Mouse (Mus musculus) small intestine, adult 2 months (tissue): ENCODE measurements around the gene Hist1h4f. TPM values are rescaled to one million over a fixed set of nuclear protein-coding genes. Genes with fewer than 3 reads are reported as not detected.
"Not testable (repeated sequence)": the region's sequence is repeated elsewhere in the genome, so short reads cannot be mapped to it uniquely, and the experiment has no call there.

Experiments used
- H3K27ac ChIP-seq: fragments of 200-500 bp; 2 replicates; pipeline ENCODE4 v1.5.1; 2012; ENCODE audit warnings: low read depth, low read length, control low read depth, inconsistent platforms; ENCODE audit not compliant: insufficient read depth
- H3K27me3 ChIP-seq: fragments of 200-500 bp; 2 replicates; pipeline ENCODE4 v1.6.1; 2012; ENCODE audit warnings: mild to moderate bottlenecking, moderate library complexity, low read length, inconsistent platforms; ENCODE audit not compliant: control insufficient read depth, insufficient read depth
- H3K36me3 ChIP-seq: fragments of 200-500 bp; 2 replicates; pipeline ENCODE4 v1.6.1; 2012; ENCODE audit warnings: mild to moderate bottlenecking, low read length, control low read depth, inconsistent platforms; ENCODE audit not compliant: control insufficient read depth, insufficient read depth
- H3K4me1 ChIP-seq: fragments of 200-500 bp; 2 replicates; pipeline ENCODE4 v1.6.1; 2012; ENCODE audit warnings: low read length, inconsistent platforms, mixed read lengths; ENCODE audit not compliant: control insufficient read depth, insufficient read depth, insufficient read length
- H3K4me3 ChIP-seq: fragments of 200-500 bp; 2 replicates; pipeline ENCODE4 v1.5.1; 2012; ENCODE audit warnings: low read depth, mild to moderate bottlenecking, control low read depth, inconsistent platforms, low read length, moderate library complexity
- CTCF ChIP-seq: fragments of 200-500 bp; IDR thresholded peaks from 2 replicates; pipeline ENCODE4 v1.5.1; 2012; ENCODE audit warnings: low read depth, mild to moderate bottlenecking, control low read depth, inconsistent platforms, low read length, moderate library complexity, mixed read lengths; ENCODE audit not compliant: insufficient replicate concordance, insufficient read length; ENCODE audit errors: extremely low read depth
- POLR2A ChIP-seq: fragments of 200-500 bp; IDR thresholded peaks from 2 replicates; pipeline ENCODE4 v1.6.1; 2012; ENCODE audit warnings: low read depth, mild to moderate bottlenecking, control low read depth, inconsistent platforms, low read length, moderate library complexity
- WGBS: fragments of 180-500 bp; shearing (Covaris S2); methylation state at CpG from one replicate; pipeline ENCODE4 v1.1.7; 2018; 5-methylcytosine and 5-hydroxymethylcytosine counted together
- polyA plus RNA-seq: library from polyadenylated mRNA; depleted of rRNA; stranded (reverse); fragments of >200 nt; gene quantifications from 2 replicates; pipeline ENCODE4 v1.2.3, GENCODE M21; 2012

The Hist1h4f gene
- polyA plus RNA-seq, 1 experiment = 13.6 TPM

- peaks cover 7% of the 10 kb centered on the region; the same call in 1 of the 2 replicates for H3K4me1 ChIP-seq
- H3K27me3 ChIP-seq = no peaks in the 10 kb centered on the region
- 84% methylated on average over 5 of the region's 5 CpGs for WGBS
- no peak overlapping the region for H3K4me3 ChIP-seq
- no peaks in the 10 kb centered on the region for H3K36me3 ChIP-seq
- H3K27ac ChIP-seq = no peak overlapping the region
- TF ChIP-seq CTCF = no peak
- TF ChIP-seq POLR2A = no peak
Observed at GRCm38 (mm10) chr13:23538249-23538648, 13.2 kb downstream of the Hist1h4f start.

GRCm38 (mm10) chr13:23537006-23537710, 14.3 kb downstream of the Hist1h4f start:
- H3K36me3 ChIP-seq = no peaks in the 10 kb centered on the region
- H3K27ac ChIP-seq = no peak overlapping the region
- H3K27me3 ChIP-seq = no peaks in the 10 kb centered on the region
- TF ChIP-seq POLR2A = no peak
- no peak for TF ChIP-seq CTCF
- WGBS = 54% methylated on average over 3 of the region's 3 CpGs
- H3K4me3 ChIP-seq = no peak overlapping the region
- peaks cover 7% of the 10 kb centered on the region; the same call in 1 of the 2 replicates for H3K4me1 ChIP-seq

- Histone ChIP-seq H3K36me3 (no peaks in the 10 kb centered on the region), H3K4me3 (no peak overlapping the region), H3K27ac (0 out of 2 replicates have a peak overlapping the region, but pooled peaks have one; percentile 11), H3K4me1 (peaks cover 7% of the 10 kb centered on the region; the same call in 1 of the 2 replicates), H3K27me3 (no peaks in the 10 kb centered on the region)
- TF ChIP-seq CTCF (no peak), POLR2A (no peak)
- WGBS = 15% methylated on average over 7 of the region's 7 CpGs
Observed at GRCm38 (mm10) chr13:23536076-23536822, 15.2 kb downstream of the Hist1h4f start.

GRCm38 (mm10) chr13:23535137-23536075, 16.0 kb downstream of the Hist1h4f start, which contains the start of gene Hist1h3g:
Gene Hist1h3g, plus strand, starts transcription at chr13:23535422.
- H3K27ac ChIP-seq = peak within 1 kb of the TSS; percentile 85
- TF ChIP-seq POLR2A = peak; percentile 27; the same call in 1 of the 2 replicates
- not testable (repeated sequence) for H3K36me3 ChIP-seq, H3K4me1 ChIP-seq, H3K27me3 ChIP-seq
- under 1% methylated on average over 51 of the region's 62 CpGs for WGBS
- peak within 1 kb of the TSS; percentile 59 for H3K4me3 ChIP-seq

GRCm38 (mm10) chr13:23534368-23535131, 16.9 kb downstream of the Hist1h4f start:
- no peaks in the 10 kb centered on the region for H3K36me3 ChIP-seq
- under 1% methylated on average over 15 of the region's 15 CpGs for WGBS
- H3K27ac ChIP-seq = peak overlapping the region; percentile 85
- no peaks in the 10 kb centered on the region for H3K27me3 ChIP-seq
- H3K4me1 ChIP-seq = peaks cover 5% of the 10 kb centered on the region; the same call in 1 of the 2 replicates
- H3K4me3 ChIP-seq = no peak overlapping the region; the same call in 1 of the 2 replicates
- no peak for TF ChIP-seq POLR2A
- no peak for TF ChIP-seq CTCF

- H3K4me1 ChIP-seq, H3K36me3 ChIP-seq, H3K27me3 ChIP-seq: not testable (repeated sequence)
- WGBS = under 1% methylated on average over 28 of the region's 53 CpGs
- peak within 1 kb of the TSS; percentile 85 for H3K27ac ChIP-seq
- peak within 1 kb of the TSS; percentile 53 for H3K4me3 ChIP-seq
Observed at GRCm38 (mm10) chr13:23533560-23534367, 17.7 kb downstream of the Hist1h4f start, which contains the start of gene Hist1h2af. Gene Hist1h2af, plus strand, starts transcription at chr13:23533906.
